Mouse (Mus musculus) megakaryocyte, adult 5-6 weeks (primary cell): ENCODE results near the gene 6030468B19Rik. TPM values are rescaled to one million over a fixed set of nuclear protein-coding genes. Genes with fewer than 3 reads are reported as not detected.

Source experiments
- ATAC-seq: 2 replicates; pipeline ENCODE4 v1.8.0; 2016; ENCODE audit warnings: mild to moderate bottlenecking, inconsistent platforms; ENCODE audit not compliant: poor library complexity, severe bottlenecking
- total RNA-seq, 2 experiments: library from RNA; stranded (forward) in 1 of 2; stranded (reverse) in 1 of 2; fragments of 153-499, 151-499 nt in 1 of 2; fragments of 221-1000, 200-1000 nt in 1 of 2; gene quantifications; 2 replicates each; pipeline versions ENCODE4 v1.2.3 to v1.2.4; 2015 to 2017

6030468B19Rik gene
- total RNA-seq, 2 experiments from 2014 or later, result 0.60 TPM; not detected in 1

GRCm38 (mm10) chr11:117848985-117849671 lies 51.7 kb downstream of the 6030468B19Rik start, which contains the start of gene Birc5:
Birc5 (plus strand) TSS chr11:117849251.
- ATAC-seq, result peak; percentile 98

DNA sequence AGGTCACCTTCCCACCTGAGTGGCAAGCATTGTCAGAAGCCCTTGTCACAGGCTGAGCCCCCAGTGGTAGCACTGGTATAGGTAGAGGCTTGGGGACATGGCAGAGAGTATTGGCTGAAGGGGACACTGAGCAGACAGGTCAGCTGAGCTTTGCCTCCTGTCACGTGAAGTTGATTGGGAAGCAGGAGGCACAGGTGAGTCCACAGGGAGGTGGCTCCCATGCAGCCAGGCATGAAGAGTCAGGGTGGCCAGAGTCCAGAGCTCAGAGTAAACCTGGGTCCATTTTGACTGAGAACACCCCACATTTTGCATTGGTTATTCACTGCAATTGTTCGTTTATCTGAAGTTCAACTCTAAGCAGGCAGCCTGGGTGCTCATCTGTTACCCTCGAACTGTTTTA lies 55.4 kb downstream of the 6030468B19Rik start:
- no peak for ATAC-seq

DNA sequence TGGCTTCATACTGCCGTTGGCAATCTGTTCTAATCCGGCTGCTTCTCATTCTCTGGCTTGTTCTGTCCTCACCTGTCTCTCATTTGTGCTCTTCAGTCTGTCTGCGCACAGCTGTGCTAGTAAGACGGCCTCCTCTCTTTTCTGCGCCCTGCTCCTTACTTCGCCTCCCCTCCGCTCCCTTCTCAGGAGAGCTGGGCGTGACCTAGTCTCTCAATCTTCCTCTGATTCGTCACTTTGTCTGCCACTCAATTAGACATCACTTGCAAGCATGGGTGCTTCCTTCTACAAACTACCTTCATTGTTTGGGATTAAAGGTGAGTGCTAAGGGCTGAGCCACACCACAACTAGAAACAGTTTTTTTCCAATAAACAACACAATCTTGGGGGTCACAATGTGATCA lies 56.8 kb downstream of the 6030468B19Rik start:
- ATAC-seq, result no peak

- no peak for ATAC-seq
Observed at GRCm38 (mm10) chr11:117855360-117855759, 57.9 kb downstream of the 6030468B19Rik start.

GRCm38 (mm10) chr11:117855975-117856374 lies 58.5 kb downstream of the 6030468B19Rik start:
- no peak for ATAC-seq

Other genes with a start within 250 kb of the 6030468B19Rik start
- gene Tnrc6c, start 143.4 kb upstream of the 6030468B19Rik start, total RNA-seq (2015), result 16.3 and 19.1 TPM in 2 replicates
- 17.9 and 20.4 TPM in 2 replicates for gene Tnrc6c, start 143.4 kb upstream of the 6030468B19Rik start, total RNA-seq (2017)
- 8.6 and 11.7 TPM in 2 replicates for gene Tmc8, start 15.6 kb upstream of the 6030468B19Rik start, total RNA-seq (2015)
- gene Tmc8, start 15.6 kb upstream of the 6030468B19Rik start, total RNA-seq (2017), result 4.3 and 7.4 TPM in 2 replicates
- 74.3 and 79.6 TPM in 2 replicates for gene Tmc6, start 15.5 kb upstream of the 6030468B19Rik start, total RNA-seq (2015)
- 17.4 and 18.5 TPM in 2 replicates for gene Tmc6, start 15.5 kb upstream of the 6030468B19Rik start, total RNA-seq (2017)
- gene Gm20708, start 12.0 kb downstream of the 6030468B19Rik start, total RNA-seq (2015), result 1.1 and 2.2 TPM in 2 replicates
- 1.1 TPM in 1 of 2 replicates, not detected in the other for gene Gm20708, start 12.0 kb downstream of the 6030468B19Rik start, total RNA-seq (2017)
- 225 and 241 TPM in 2 replicates for gene Syngr2, start 12.0 kb downstream of the 6030468B19Rik start, total RNA-seq (2015)
- gene Syngr2, start 12.0 kb downstream of the 6030468B19Rik start, total RNA-seq (2017), result 163 and 176 TPM in 2 replicates
- 2.4 and 3.0 TPM in 2 replicates for gene Afmid, start 28.3 kb downstream of the 6030468B19Rik start, total RNA-seq (2015)
- 2.8 and 4.7 TPM in 2 replicates for gene Afmid, start 28.3 kb downstream of the 6030468B19Rik start, total RNA-seq (2017)
- gene Tk1, start 28.4 kb downstream of the 6030468B19Rik start, total RNA-seq (2015), result 126 and 127 TPM in 2 replicates
- 60.0 and 73.7 TPM in 2 replicates for gene Tk1, start 28.4 kb downstream of the 6030468B19Rik start, total RNA-seq (2017)
- 220 and 258 TPM in 2 replicates for gene Birc5, start 51.6 kb downstream of the 6030468B19Rik start, total RNA-seq (2015)
- gene Birc5, start 51.6 kb downstream of the 6030468B19Rik start, total RNA-seq (2017), result 232 and 240 TPM in 2 replicates
- not detected in 2 replicates for gene Tmem235, start 63.1 kb downstream of the 6030468B19Rik start, total RNA-seq (2015)
- gene Tmem235, start 63.1 kb downstream of the 6030468B19Rik start, total RNA-seq (2017), result not detected in 2 replicates
- gene Tha1, start 75.8 kb downstream of the 6030468B19Rik start, total RNA-seq (2015), result 1.4 and 1.8 TPM in 2 replicates
- gene Tha1, start 75.8 kb downstream of the 6030468B19Rik start, total RNA-seq (2017), result 0.89 and 1.1 TPM in 2 replicates
- 2.0 and 3.1 TPM in 2 replicates for gene Socs3, start 172.4 kb downstream of the 6030468B19Rik start, total RNA-seq (2015)
- gene Socs3, start 172.4 kb downstream of the 6030468B19Rik start, total RNA-seq (2017), result 3.2 and 5.1 TPM in 2 replicates
- gene Pgs1, start 188.6 kb downstream of the 6030468B19Rik start, total RNA-seq (2015), result 18.7 and 22.4 TPM in 2 replicates
- gene Pgs1, start 188.6 kb downstream of the 6030468B19Rik start, total RNA-seq (2017), result 26.7 and 27.2 TPM in 2 replicates